Mouse (Mus musculus): ENCODE measurements around the gene Doc2b. TPM values are rescaled to one million over a fixed set of nuclear protein-coding genes. Genes with fewer than 3 reads are reported as not detected.

The Doc2b gene
- polyA plus RNA-seq (2015; fragmentation: Nextera tagmentation; extraction: Ambion mirVana) = 4.7 and 5.4 TPM in 2 replicates

DNA sequence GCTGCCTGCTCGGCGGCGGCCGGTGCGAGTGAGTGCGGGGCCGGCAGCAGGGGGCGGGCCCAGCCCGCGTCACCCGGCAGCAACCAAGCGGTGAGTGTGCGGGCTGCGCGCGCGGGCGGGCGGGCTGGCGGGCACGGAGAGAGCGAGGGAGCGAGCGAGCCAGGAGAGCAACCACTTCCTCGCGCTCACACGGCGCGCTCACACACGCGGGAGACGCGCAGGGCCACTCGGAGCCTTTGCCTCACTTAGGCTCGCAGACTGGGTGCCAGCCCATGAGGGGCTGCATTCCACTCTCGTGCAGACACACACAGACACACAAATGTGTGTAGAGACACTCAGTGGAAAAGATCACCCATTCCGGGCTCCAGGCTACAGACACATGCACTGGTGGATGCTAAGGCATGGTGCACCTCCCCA lies at the start of gene Doc2b:
Gene Doc2b (minus strand): TSS at position 21 of the 417 bp plus-strand sequence.

DNA sequence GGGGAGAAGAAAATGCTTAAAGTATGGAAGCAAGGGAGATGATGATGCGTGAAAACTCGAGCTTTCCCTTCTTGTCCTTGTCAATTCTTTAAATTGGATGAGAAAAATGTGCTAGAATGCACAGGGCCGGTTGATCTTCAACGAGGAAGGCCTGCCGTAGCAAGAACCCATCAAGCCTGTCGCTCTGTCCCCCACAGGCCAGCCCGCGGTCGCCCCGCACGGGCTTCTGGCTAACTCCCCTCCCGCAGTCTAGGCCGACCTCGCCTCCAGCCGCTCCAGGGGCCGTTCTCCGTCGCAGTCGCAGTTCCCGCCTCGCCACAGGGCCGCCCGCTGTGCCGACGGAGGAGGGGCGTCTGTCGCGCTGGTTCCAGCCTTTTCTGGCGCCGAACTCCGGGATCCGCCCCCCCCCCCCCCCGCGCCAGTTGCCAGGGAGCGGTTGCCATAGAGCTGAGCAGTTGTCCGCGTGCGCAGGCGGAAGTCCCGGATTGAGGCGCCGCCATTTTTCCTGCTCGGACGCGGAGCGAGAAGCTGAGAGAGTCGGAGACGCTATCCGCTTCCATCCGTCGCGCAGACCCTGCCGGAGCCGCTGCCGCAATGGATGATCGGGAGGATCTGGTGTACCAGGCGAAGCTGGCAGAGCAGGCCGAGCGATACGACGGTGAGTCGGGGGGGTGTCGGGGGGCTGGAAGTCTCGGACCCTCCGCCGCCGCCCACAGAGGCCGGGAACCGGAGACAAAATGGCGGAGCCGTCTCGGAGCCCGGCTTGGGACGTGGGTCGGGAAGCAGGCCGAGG lies 63.2 kb downstream of the Doc2b start, which contains the start of gene Ywhae:
Gene Ywhae (plus strand): TSS at position 436 of the 793 bp plus-strand sequence.

Other genes with a start within 250 kb of the Doc2b start
- gene Pitpna, start 208.0 kb downstream of the Doc2b start, polyA plus RNA-seq (2015; fragmentation: Nextera tagmentation; extraction: Ambion mirVana) = 131 and 134 TPM in 2 replicates
- 37.3 and 40.1 TPM in 2 replicates for gene Inpp5k, start 165.1 kb downstream of the Doc2b start, polyA plus RNA-seq (2015; fragmentation: Nextera tagmentation; extraction: Ambion mirVana)
- 10.4 and 11.2 TPM in 2 replicates for gene Myo1c, start 145.5 kb downstream of the Doc2b start, polyA plus RNA-seq (2015; fragmentation: Nextera tagmentation; extraction: Ambion mirVana)
- 83.5 and 88.5 TPM in 2 replicates for gene Crk, start 116.8 kb downstream of the Doc2b start, polyA plus RNA-seq (2015; fragmentation: Nextera tagmentation; extraction: Ambion mirVana)
- 1,289 and 1,294 TPM in 2 replicates for gene Ywhae, start 63.2 kb downstream of the Doc2b start, polyA plus RNA-seq (2015; fragmentation: Nextera tagmentation; extraction: Ambion mirVana)
- gene Rph3al, start 142.4 kb upstream of the Doc2b start, polyA plus RNA-seq (2015; fragmentation: Nextera tagmentation; extraction: Ambion mirVana) = 1.1 and 1.4 TPM in 2 replicates
- 5.3 TPM in 2 replicates for gene 1700016K19Rik, start 203.9 kb upstream of the Doc2b start, polyA plus RNA-seq (2015; fragmentation: Nextera tagmentation; extraction: Ambion mirVana)
- gene Rflnb, start 231.7 kb upstream of the Doc2b start, polyA plus RNA-seq (2015; fragmentation: Nextera tagmentation; extraction: Ambion mirVana) = 19.5 TPM in 2 replicates